Mouse (Mus musculus) lung, embryonic 14.5 days (tissue): ENCODE measurements around the gene Ntrk1. TPM values are rescaled to one million over a fixed set of nuclear protein-coding genes. Genes with fewer than 3 reads are reported as not detected.

Experiments used
- ATAC-seq: fragments of 200-750 bp; cut with Nextera tagmentation; 2 replicates; pipeline ENCODE4 v1.8.0; 2017; ENCODE audit warnings: mild to moderate bottlenecking, moderate TSS enrichment, moderate library complexity; ENCODE audit not compliant: insufficient read depth
- DNase-seq: peaks from one replicate; pipeline ENCODE4 v3.0.0-alpha.2; 2015
- H3K27ac ChIP-seq: fragments of 300-500 bp; sonication (generic); 2 replicates; pipeline ENCODE4 v1.5.1; 2014; ENCODE audit warnings: low read depth, mild to moderate bottlenecking, moderate library complexity
- H3K27me3 ChIP-seq: fragments of 300-500 bp; sonication (generic); 2 replicates; pipeline ENCODE4 v1.6.1; 2014; ENCODE audit warnings: low read length, control low read depth; ENCODE audit not compliant: insufficient read depth
- H3K36me3 ChIP-seq: fragments of 300-500 bp; sonication (generic); 2 replicates; pipeline ENCODE4 v1.6.1; 2014; ENCODE audit warnings: control low read depth; ENCODE audit not compliant: insufficient read depth
- H3K4me1 ChIP-seq: fragments of 300-500 bp; sonication (generic); 2 replicates; pipeline ENCODE4 v1.6.1; 2014; ENCODE audit warnings: antibody characterized with exemption, control low read depth; ENCODE audit not compliant: insufficient read depth
- H3K4me2 ChIP-seq: fragments of 300-500 bp; sonication (generic); 2 replicates; pipeline ENCODE4 v1.6.1; 2014; ENCODE audit warnings: mild to moderate bottlenecking
- H3K4me3 ChIP-seq: fragments of 300-500 bp; sonication (generic); 2 replicates; pipeline ENCODE4 v1.5.1; 2014; ENCODE audit warnings: low read depth, low read length
- H3K9ac ChIP-seq: fragments of 300-500 bp; sonication (generic); 2 replicates; pipeline ENCODE4 v1.6.1; 2014
- H3K9me3 ChIP-seq: fragments of 300-500 bp; sonication (generic); 2 replicates; pipeline ENCODE4 v1.6.1; 2016; ENCODE audit warnings: low read depth, low read length, control low read depth
- CTCF ChIP-seq: IDR thresholded peaks from 2 replicates; pipeline ENCODE4 v1.5.1; 2016; ENCODE audit warnings: antibody characterized with exemption, low read depth
- WGBS: fragments of 180-500 bp; shearing (Covaris S2); extraction: QIAGEN DNeasy Blood & Tissue Kit; methylation state at CpG from one replicate; pipeline ENCODE4 v1.1.7; 2014; 5-methylcytosine and 5-hydroxymethylcytosine counted together
- polyA plus RNA-seq: library from polyadenylated mRNA; unstranded; fragments of >200 nt; fragmentation: Nextera tagmentation; extraction: Ambion mirVana; gene quantifications from 2 replicates; pipeline ENCODE4 v1.2.1, GENCODE M21; 2014

The Ntrk1 gene
- polyA plus RNA-seq, 1 experiment from 2014 or later, result 0.22 TPM

GRCm38 (mm10) chr3:87753829-87754228 is 41.1 kb downstream of the Ntrk1 start:
- no peak overlapping the region for H3K27ac ChIP-seq
- ATAC-seq, result no peak
- H3K4me2 ChIP-seq, result no peak overlapping the region
- DNase-seq, result no peak
- no peak overlapping the region for H3K9ac ChIP-seq
- peaks cover 52% of the 10 kb centered on the region for H3K36me3 ChIP-seq
- no peaks in the 10 kb centered on the region for H3K9me3 ChIP-seq
- H3K4me3 ChIP-seq, result no peak overlapping the region
- H3K27me3 ChIP-seq, result no peaks in the 10 kb centered on the region
- WGBS, result 83% methylated on average over 13 of the region's 13 CpGs
- TF ChIP-seq CTCF, result no peak
- H3K4me1 ChIP-seq, result no peaks in the 10 kb centered on the region

- WGBS, result 90% methylated on average over 3 of the region's 3 CpGs
- no peak for TF ChIP-seq CTCF
- no peak overlapping the region for H3K27ac ChIP-seq
- no peak overlapping the region for H3K4me2 ChIP-seq
- no peak overlapping the region for H3K4me3 ChIP-seq
- H3K4me1 ChIP-seq, result no peaks in the 10 kb centered on the region
- ATAC-seq, result no peak
- H3K9me3 ChIP-seq, result no peaks in the 10 kb centered on the region
- peaks cover 44% of the 10 kb centered on the region for H3K36me3 ChIP-seq
- H3K9ac ChIP-seq, result no peak overlapping the region
- no peak for DNase-seq
- no peaks in the 10 kb centered on the region for H3K27me3 ChIP-seq
These were observed 42.4 kb downstream of the Ntrk1 start for GRCm38 (mm10) chr3:87752567-87752966.

GRCm38 (mm10) chr3:87749977-87750376 is 45.0 kb downstream of the Ntrk1 start:
- WGBS, result 89% methylated on average over 12 of the region's 12 CpGs
- no peak for TF ChIP-seq CTCF
- H3K4me1 ChIP-seq, result peaks cover 10% of the 10 kb centered on the region
- H3K9ac ChIP-seq, result no peak overlapping the region
- ATAC-seq (no peak), DNase-seq (no peak)
- peaks cover 39% of the 10 kb centered on the region for H3K36me3 ChIP-seq
- no peak overlapping the region for H3K4me3 ChIP-seq
- H3K9me3 ChIP-seq, result no peaks in the 10 kb centered on the region
- no peaks in the 10 kb centered on the region for H3K27me3 ChIP-seq
- H3K27ac ChIP-seq, result no peak overlapping the region
- no peak overlapping the region for H3K4me2 ChIP-seq

- no peak overlapping the region for H3K4me2 ChIP-seq
- no peak for ATAC-seq
- H3K36me3 ChIP-seq, result peaks cover 32% of the 10 kb centered on the region
- H3K27ac ChIP-seq, result no peak overlapping the region
- H3K9ac ChIP-seq, result no peak overlapping the region
- peaks cover 12% of the 10 kb centered on the region for H3K4me1 ChIP-seq
- H3K27me3 ChIP-seq, result no peaks in the 10 kb centered on the region
- no peaks in the 10 kb centered on the region for H3K9me3 ChIP-seq
- DNase-seq, result peak; percentile 79
- peak; percentile 84 for TF ChIP-seq CTCF
- 19% methylated on average over 5 of the region's 5 CpGs for WGBS
- no peak overlapping the region for H3K4me3 ChIP-seq
These were observed 45.9 kb downstream of the Ntrk1 start for GRCm38 (mm10) chr3:87749036-87749435.

- no peak within 1 kb of the TSS for H3K4me3 ChIP-seq
- H3K9me3 ChIP-seq, result no peaks in the 10 kb centered on the region
- no peak for TF ChIP-seq CTCF
- H3K27me3 ChIP-seq, result no peaks in the 10 kb centered on the region
- H3K27ac ChIP-seq, result no peak within 1 kb of the TSS
- peaks cover 26% of the 10 kb centered on the region for H3K36me3 ChIP-seq
- WGBS, result 33% methylated on average over 13 of the region's 13 CpGs
- no peak within 1 kb of the TSS for H3K9ac ChIP-seq
- ATAC-seq (peak; percentile 9; the same call in 1 of the 2 replicates), DNase-seq (peak; percentile 38)
- H3K4me1 ChIP-seq, result peaks cover 12% of the 10 kb centered on the region
- no peak within 1 kb of the TSS for H3K4me2 ChIP-seq
These were observed 46.5 kb downstream of the Ntrk1 start, which contains the start of gene Lrrc71 for GRCm38 (mm10) chr3:87748431-87748830. TSS of gene Lrrc71 (minus strand) at chr3:87748625.

- Histone ChIP-seq H3K36me3 (peaks cover 14% of the 10 kb centered on the region), H3K4me1 (peaks cover 12% of the 10 kb centered on the region)
These were observed 49.8 kb downstream of the Ntrk1 start for GRCm38 (mm10) chr3:87745036-87745659.

GRCm38 (mm10) chr3:87743927-87744326 is 51.0 kb downstream of the Ntrk1 start:
- H3K36me3 ChIP-seq, result peaks cover 7% of the 10 kb centered on the region; the same call in 1 of the 2 replicates
- no peak for TF ChIP-seq CTCF
- no peaks in the 10 kb centered on the region for H3K27me3 ChIP-seq
- WGBS, result 81% methylated on average over 4 of the region's 4 CpGs
- no peak overlapping the region for H3K9ac ChIP-seq
- peaks cover 12% of the 10 kb centered on the region for H3K4me1 ChIP-seq
- H3K4me3 ChIP-seq, result no peak overlapping the region
- no peak overlapping the region for H3K4me2 ChIP-seq
- no peaks in the 10 kb centered on the region for H3K9me3 ChIP-seq
- DNase-seq (no peak), ATAC-seq (no peak)
- H3K27ac ChIP-seq, result no peak overlapping the region

More at GRCm38 (mm10) chr3:87745036-87745659, 49.8 kb downstream of the Ntrk1 start:
- ATAC-seq (peak; percentile 80), DNase-seq (peak; percentile 83)
- TF ChIP-seq CTCF, result no peak
- WGBS, result 20% methylated on average over 18 of the region's 18 CpGs
- peak overlapping the region; percentile 87 for H3K27ac ChIP-seq
- H3K9me3 ChIP-seq, result no peaks in the 10 kb centered on the region
- H3K4me2 ChIP-seq, result peak overlapping the region; percentile 54
- H3K4me3 ChIP-seq, result peak overlapping the region; percentile 8
- peak overlapping the region; percentile 29; the same call in 1 of the 2 replicates for H3K9ac ChIP-seq
- H3K27me3 ChIP-seq, result no peaks in the 10 kb centered on the region
